Mouse (Mus musculus): ENCODE measurements at regions not wholly inside any gene's neighbourhood (a gene's known extent, or its start where the extent isn't known, plus 50 kb on each side); places are given as distances from the start of the nearest gene placed in this dataset.
"Not testable (repeated sequence)": the region's sequence is repeated elsewhere in the genome, so short reads cannot be mapped to it uniquely, and the experiment has no call there.

DNA sequence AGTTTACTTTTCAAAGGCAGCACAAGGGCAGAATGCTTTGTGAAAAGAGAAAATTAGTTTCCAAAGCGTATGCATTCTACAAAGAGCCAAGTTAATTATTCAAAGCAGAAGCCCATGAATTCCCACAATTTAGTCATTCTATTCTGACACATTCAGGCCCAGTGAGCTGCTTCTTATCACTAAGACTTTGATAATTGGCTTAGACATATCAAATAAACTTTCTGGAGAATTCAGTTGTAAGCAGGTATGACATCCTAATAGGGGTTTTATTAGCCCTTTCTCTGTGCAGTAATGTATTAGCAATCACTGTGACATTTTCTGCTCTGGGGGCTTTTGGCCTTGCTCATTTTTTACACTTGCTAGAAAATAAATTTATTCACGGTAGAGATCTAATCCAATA lies 161.9 kb upstream of the Gm10306 start:
- no peak for DNase-seq (ENCODE audit: low spot score in 2 of 2)

- no peak for DNase-seq (ENCODE audit: low spot score in 2 of 2)
Measured at GRCm38 (mm10) chr4:94397284-94397683, 159.1 kb upstream of the Gm10306 start.

DNA sequence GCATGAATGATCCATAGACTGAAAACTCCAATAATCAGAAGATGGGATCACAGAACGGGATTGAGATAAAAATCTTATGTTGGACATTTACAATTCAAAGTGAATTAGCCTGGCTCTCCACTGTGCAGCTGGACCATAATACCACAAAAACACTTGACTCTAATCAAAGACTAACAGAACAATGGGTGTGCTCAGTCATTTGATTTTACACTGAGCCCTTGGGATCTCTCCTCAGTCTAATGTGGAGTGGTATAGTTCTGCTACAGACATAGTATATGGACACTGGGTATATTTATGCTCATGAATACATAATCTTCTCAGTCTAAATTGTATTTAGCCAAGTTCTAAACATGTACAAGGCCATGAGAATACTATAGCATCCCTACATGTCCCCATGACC lies 149.4 kb upstream of the Gm10306 start:
- no peak for DNase-seq (ENCODE audit: low spot score in 2 of 2)

DNA sequence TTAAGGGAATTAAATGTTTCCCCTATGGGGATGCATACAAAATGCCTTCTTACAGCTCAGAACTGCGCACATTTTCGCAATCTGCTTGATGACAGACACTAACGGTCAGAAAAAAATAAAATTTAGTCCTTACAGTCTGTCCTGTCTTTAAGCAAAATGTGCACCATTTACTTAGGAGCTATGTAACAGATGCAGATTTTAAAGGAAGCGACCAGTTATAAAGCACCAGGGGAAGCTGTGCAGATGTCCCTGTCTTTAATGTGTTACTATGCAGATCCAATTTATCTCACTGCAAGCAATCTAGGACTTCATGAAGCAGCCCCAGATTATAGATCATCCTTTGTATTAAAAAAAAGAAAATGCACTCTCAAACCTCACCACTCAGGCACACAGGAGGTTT lies 148.8 kb upstream of the Gm10306 start:
- DNase-seq (ENCODE audit: low spot score in 2 of 2), result no peak

GRCm38 (mm10) chr4:94412661-94413060 lies 143.7 kb upstream of the Gm10306 start:
- DNase-seq (ENCODE audit: low spot score in 2 of 2), result no peak

DNA sequence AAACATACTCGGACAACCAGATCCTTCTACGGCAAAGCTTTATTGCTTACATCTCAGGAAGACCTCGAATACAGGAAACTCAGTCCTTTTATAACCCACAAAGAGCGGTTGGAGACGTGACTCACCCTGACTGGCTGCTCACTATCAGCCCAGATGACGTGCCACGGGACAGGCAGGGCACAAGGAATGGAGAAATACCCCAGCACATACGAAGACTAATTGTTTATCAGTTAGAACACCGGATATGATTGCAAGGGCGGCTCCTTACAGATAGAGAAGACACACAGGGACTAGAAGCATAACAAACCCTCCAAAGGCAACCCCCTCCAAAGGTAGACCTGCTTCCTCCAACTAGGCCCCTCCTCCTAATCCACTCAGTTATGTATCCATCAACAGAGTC lies 130.8 kb upstream of the Gm10306 start:
- not testable (repeated sequence) for DNase-seq (ENCODE audit: low spot score in 2 of 2)

DNA sequence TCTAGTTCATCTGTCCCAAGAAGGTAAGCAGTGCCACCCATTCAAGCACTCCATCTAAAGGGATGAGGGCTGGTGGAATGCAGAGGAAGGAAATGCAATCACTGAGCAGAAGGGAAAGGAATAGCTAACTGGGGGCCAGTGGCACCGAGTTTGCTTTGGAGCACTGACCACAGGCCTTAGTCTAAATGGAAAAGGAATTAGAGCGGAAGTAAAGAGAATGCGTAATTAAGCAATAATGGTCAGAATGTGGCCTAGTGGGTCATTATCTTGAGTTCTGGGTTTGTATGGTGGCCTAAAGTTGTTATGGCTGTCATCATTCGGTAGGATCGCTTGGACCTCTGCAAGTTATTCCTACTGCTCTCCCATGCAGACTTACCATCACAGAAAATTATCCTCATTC lies 128.8 kb upstream of the Gm10306 start:
- no peak for DNase-seq (ENCODE audit: low spot score in 2 of 2)

DNA sequence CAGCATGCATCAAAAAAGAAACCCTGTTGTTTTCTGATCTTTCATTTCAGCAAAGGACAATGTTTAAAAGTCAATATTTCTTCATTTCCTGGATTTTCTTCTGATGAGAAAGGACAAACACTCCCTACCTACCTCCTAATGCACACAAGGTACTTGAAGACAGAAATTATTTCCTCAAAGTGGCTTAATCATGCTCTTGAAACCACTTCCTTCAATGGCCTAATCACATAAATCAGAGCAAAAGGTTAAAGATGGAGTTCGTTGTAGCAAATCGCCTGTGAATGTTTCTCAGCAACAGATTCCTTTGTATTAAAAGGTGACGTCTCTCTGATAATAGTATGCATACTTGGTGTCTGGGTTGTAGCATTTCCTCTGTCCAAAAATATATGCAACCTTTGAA lies 124.3 kb upstream of the Gm10306 start:
- DNase-seq (ENCODE audit: low spot score in 2 of 2), result no peak

DNA sequence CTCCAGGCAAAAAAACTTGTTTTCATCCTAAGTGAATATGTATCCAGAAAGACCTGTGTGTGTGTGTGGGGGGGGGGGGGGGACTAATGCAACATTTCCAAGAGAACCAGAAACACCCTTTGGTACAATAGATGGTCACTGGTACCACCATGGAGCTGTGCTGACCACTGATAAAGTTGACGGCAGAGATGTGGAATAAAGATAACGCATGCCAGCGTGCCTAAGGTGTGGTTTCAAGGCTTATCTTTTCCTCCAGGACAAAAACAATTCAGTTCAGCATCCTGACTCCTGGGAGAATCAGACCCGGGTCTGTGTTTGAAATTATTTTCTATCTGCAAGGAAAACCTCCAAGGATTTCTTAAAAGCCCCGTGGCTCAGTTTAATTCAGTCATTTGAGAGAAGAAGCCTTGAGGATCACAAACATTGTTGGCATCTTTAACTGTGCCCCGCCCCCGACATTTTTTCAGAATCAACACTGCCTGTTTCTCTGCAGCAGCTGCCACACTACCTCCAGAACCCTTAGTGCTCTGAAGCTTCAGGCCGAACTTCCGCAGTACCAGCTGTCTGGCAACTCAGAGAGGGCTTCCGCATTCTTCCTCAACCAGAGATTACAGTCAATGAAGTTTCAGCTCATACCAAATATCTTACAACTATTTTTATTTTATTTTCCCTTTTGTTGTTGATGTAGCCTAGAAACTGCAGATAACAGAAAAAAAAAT lies 118.5 kb upstream of the Gm10306 start:
- DNase-seq (ENCODE audit: low spot score in 2 of 2), result peak; percentile 15 to 22

- peak; percentile 9 to 29 for DNase-seq (ENCODE audit: low spot score in 2 of 2)
Measured at GRCm38 (mm10) chr4:94439159-94439836, 117.0 kb upstream of the Gm10306 start.

DNA sequence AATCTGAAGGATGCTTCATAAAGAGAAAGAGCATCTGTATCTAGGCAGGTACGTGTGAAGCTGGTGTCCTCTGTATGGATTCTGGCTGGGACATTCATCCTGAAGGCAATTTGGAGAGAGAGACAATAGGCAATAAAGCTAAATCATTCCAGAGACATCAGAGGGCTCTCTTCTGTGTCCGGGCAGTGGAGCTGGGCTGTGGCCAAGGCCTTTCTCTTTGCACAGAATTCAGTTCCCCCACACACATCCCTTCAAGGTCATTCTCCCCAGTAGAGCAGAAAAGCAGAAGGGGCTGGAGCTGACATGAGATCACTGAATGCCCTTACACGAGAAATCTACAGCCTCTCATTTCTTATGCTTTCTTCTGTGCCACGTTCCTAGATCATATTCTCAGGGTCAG lies 109.7 kb upstream of the Gm10306 start:
- DNase-seq (ENCODE audit: low spot score in 2 of 2), result no peak

Data from right cerebral cortex, adult 2 months (tissue).